Mouse (Mus musculus) testis, adult 2 months (tissue): Measurements from ENCODE around the gene Rest. TPM values are rescaled to one million over a fixed set of nuclear protein-coding genes. Genes with fewer than 3 reads are reported as not detected.
"Not testable (repeated sequence)": the region's sequence is repeated elsewhere in the genome, so short reads cannot be mapped to it uniquely, and the experiment has no call there.

ENCODE experiments used
- H3K27ac ChIP-seq: fragments of 200-500 bp; 2 replicates; pipeline ENCODE4 v1.5.1; 2012; ENCODE audit warnings: low read depth, low read length; ENCODE audit not compliant: control insufficient read depth, insufficient read depth
- H3K27me3 ChIP-seq: fragments of 200-500 bp; 2 replicates; pipeline ENCODE4 v1.6.1; 2012; ENCODE audit warnings: mild to moderate bottlenecking, low read length, moderate library complexity; ENCODE audit not compliant: control insufficient read depth, insufficient read depth
- H3K36me3 ChIP-seq: fragments of 200-500 bp; 2 replicates; pipeline ENCODE4 v1.6.1; 2012; ENCODE audit warnings: mild to moderate bottlenecking, low read length; ENCODE audit not compliant: control insufficient read depth, insufficient read depth
- H3K4me1 ChIP-seq: fragments of 200-500 bp; 2 replicates; pipeline ENCODE4 v1.6.1; 2012; ENCODE audit warnings: low read length; ENCODE audit not compliant: control insufficient read depth, insufficient read depth
- H3K4me3 ChIP-seq: fragments of 200-500 bp; 2 replicates; pipeline ENCODE4 v1.5.1; 2012; ENCODE audit warnings: low read depth, mild to moderate bottlenecking, low read length, moderate library complexity, mixed read lengths; ENCODE audit not compliant: control insufficient read depth
- CTCF ChIP-seq: fragments of 200-500 bp; IDR thresholded peaks from 2 replicates; pipeline ENCODE4 v1.5.1; 2012; ENCODE audit warnings: low read depth, mild to moderate bottlenecking, inconsistent platforms, low read length, moderate library complexity; ENCODE audit not compliant: control insufficient read depth, insufficient read depth, insufficient replicate concordance
- POLR2A ChIP-seq: fragments of 200-500 bp; IDR thresholded peaks from 2 replicates; pipeline ENCODE4 v1.6.1; 2012; ENCODE audit warnings: low read depth, mild to moderate bottlenecking, inconsistent platforms, low read length, moderate library complexity; ENCODE audit not compliant: control insufficient read depth
- polyA plus RNA-seq: library from polyadenylated mRNA; depleted of rRNA; stranded (reverse); fragments of >200 nt; gene quantifications from 2 replicates; pipeline ENCODE4 v1.2.3, GENCODE M21; 2012; rRNA removed

Rest gene
- polyA plus RNA-seq = 3.8 and 4.2 TPM in 2 replicates

- Histone ChIP-seq H3K4me1 (peaks cover 11% of the 10 kb centered on the region), H3K27me3 (no peaks in the 10 kb centered on the region), H3K27ac (peak within 1 kb of the TSS; percentile 71), H3K4me3 (peak within 1 kb of the TSS; percentile 96), H3K36me3 (no peaks in the 10 kb centered on the region)
- TF ChIP-seq CTCF = no peak
- peak; percentile 52; the same call in 1 of the 2 replicates for TF ChIP-seq POLR2A
These were observed at the start of gene Rest for GRCm38 (mm10) chr5:77265081-77265670. TSS of gene Rest (plus strand) at chr5:77265491.

GRCm38 (mm10) chr5:77217211-77217610 lies 48.1 kb upstream of the Rest start:
- H3K27me3 ChIP-seq = no peaks in the 10 kb centered on the region
- no peak overlapping the region for H3K27ac ChIP-seq
- no peaks in the 10 kb centered on the region; the same call in 1 of the 2 replicates for H3K4me1 ChIP-seq
- H3K36me3 ChIP-seq = no peaks in the 10 kb centered on the region
- TF ChIP-seq POLR2A (no peak), CTCF (peak; percentile 27; the same call in 1 of the 2 replicates)
- no peak overlapping the region for H3K4me3 ChIP-seq

- H3K4me3 ChIP-seq = no peak overlapping the region
- H3K27ac ChIP-seq = no peak overlapping the region
- no peaks in the 10 kb centered on the region for H3K27me3 ChIP-seq
- H3K4me1 ChIP-seq = peaks cover 3% of the 10 kb centered on the region
- TF ChIP-seq POLR2A (no peak), CTCF (no peak)
- H3K36me3 ChIP-seq = no peaks in the 10 kb centered on the region
These were observed 47.6 kb upstream of the Rest start for GRCm38 (mm10) chr5:77217724-77218123.

- H3K4me3 ChIP-seq = no peak overlapping the region
- no peaks in the 10 kb centered on the region for H3K27me3 ChIP-seq
- no peak overlapping the region for H3K27ac ChIP-seq
- peaks cover 3% of the 10 kb centered on the region for H3K4me1 ChIP-seq
- TF ChIP-seq POLR2A (no peak), CTCF (peak; percentile 37; the same call in 1 of the 2 replicates)
- no peaks in the 10 kb centered on the region for H3K36me3 ChIP-seq
These were observed 42.0 kb upstream of the Rest start for GRCm38 (mm10) chr5:77223043-77223975.

GRCm38 (mm10) chr5:77228986-77229385 lies 36.3 kb upstream of the Rest start:
- TF ChIP-seq CTCF = no peak; the same call in 1 of the 2 replicates
- Histone ChIP-seq H3K4me3 (no peak overlapping the region), H3K27ac (no peak overlapping the region), H3K27me3 (no peaks in the 10 kb centered on the region), H3K36me3 (no peaks in the 10 kb centered on the region), H3K4me1 (no peaks in the 10 kb centered on the region)

GRCm38 (mm10) chr5:77231863-77232262 lies 33.4 kb upstream of the Rest start:
- H3K27me3 ChIP-seq, H3K36me3 ChIP-seq, H3K27ac ChIP-seq, H3K4me3 ChIP-seq, H3K4me1 ChIP-seq: not testable (repeated sequence)

GRCm38 (mm10) chr5:77234921-77235320 lies 30.4 kb upstream of the Rest start:
- H3K4me1 ChIP-seq = no peaks in the 10 kb centered on the region
- no peak overlapping the region for H3K4me3 ChIP-seq
- TF ChIP-seq CTCF = no peak
- no peak for TF ChIP-seq POLR2A
- H3K27me3 ChIP-seq = no peaks in the 10 kb centered on the region
- H3K36me3 ChIP-seq = no peaks in the 10 kb centered on the region
- no peak overlapping the region for H3K27ac ChIP-seq
